Mouse (Mus musculus): ENCODE measurements around the gene Gm5244. TPM values are rescaled to one million over a fixed set of nuclear protein-coding genes. Genes with fewer than 3 reads are reported as not detected.

Gm5244 gene
- not detected in 2 replicates for polyA plus RNA-seq (2015; fragmentation: Nextera tagmentation; extraction: Ambion mirVana)

DNA sequence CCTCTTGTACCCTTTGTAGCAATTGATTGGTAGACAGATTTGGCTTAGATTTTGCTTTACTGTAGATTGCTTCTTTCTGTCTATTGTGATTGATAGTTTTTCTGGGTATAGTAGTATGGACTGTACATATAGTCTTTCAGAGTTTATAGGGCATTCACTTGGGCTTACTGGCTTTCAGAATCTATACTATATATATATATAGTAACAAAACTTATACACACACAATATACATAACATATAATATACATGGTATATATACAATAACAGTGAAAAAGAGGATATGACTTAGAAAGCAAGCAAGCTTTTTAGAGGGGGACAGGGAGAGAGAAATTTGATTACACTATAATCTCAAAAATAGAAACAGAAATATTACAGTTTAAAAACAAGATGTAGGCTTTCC, at the start of gene Gm5244:
Gene Gm5244 (plus strand): TSS at position 301 of the 400 bp plus-strand sequence.
- H3K36me3 ChIP-seq: no peaks in the 10 kb centered on the region
- no peaks in the 10 kb centered on the region for H3K27me3 ChIP-seq
- no peaks in the 10 kb centered on the region for H3K4me1 ChIP-seq (replicated peaks)
- H3K9me3 ChIP-seq: no peaks in the 10 kb centered on the region
- no peak within 1 kb of the TSS for H3K4me2 ChIP-seq
- no peak within 1 kb of the TSS for H3K4me3 ChIP-seq
- no peak within 1 kb of the TSS for H3K9ac ChIP-seq
- no peak for ATAC-seq (ENCODE audit: low FRiP score)
- no peak within 1 kb of the TSS for H3K27ac ChIP-seq

DNA sequence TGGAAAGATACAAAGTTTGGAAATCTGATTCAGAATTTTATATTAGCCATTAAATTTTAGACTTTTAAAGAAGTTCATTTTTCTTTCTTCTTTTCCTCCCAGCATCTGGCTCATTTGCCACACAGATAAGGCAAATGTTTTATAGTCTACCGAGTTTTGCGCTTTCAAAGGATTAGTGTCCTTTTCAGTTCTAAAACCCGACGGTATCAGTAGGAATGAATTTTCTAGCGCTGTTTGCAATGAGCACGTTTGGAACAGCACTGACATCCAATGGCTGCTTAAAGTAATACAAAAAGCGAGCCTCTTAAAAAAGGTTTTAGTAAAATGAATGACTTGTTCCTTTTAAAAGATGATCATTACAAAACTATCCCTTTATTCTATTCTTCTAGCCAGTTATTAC, 49.4 kb upstream of the Gm5244 start:
- H3K4me3 ChIP-seq: peak overlapping the region; percentile 91
- peaks cover 6% of the 10 kb centered on the region for H3K4me1 ChIP-seq (replicated peaks)
- H3K4me2 ChIP-seq: peak overlapping the region; percentile 78
- no peak for ATAC-seq (ENCODE audit: low FRiP score)
- 1% methylated on average over 7 of the region's 7 CpGs for WGBS
- H3K27me3 ChIP-seq: no peaks in the 10 kb centered on the region
- H3K9me3 ChIP-seq: no peaks in the 10 kb centered on the region
- H3K36me3 ChIP-seq: no peaks in the 10 kb centered on the region
- peak overlapping the region; percentile 88; the same call in 1 of the 2 replicates for H3K27ac ChIP-seq
- peak overlapping the region; percentile 72 for H3K9ac ChIP-seq

DNA sequence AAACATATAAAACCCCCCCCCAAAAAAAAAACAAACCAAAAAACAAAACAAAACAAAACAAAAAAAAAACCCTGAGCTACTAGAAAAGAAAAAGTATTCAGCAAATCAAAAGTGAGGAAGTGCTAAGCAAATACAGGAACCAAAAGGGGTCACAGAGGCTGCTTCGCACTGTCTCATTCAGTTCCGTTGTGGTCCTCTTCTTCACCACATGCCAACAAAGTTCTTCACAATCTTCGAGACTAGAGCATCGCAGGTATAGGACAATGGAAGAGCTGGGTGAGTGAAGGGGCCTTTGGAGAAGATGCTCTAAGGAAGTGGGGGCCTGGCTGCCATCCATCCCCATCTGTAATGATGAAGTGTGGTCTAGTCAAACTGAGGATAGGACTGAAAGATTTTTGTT, 48.1 kb upstream of the Gm5244 start:
- Histone ChIP-seq H3K36me3 (no peaks in the 10 kb centered on the region), H3K27ac (no peak overlapping the region), H3K4me1 (replicated peaks) (peaks cover 2% of the 10 kb centered on the region; the same call in 1 of the 2 replicates), H3K4me3 (no peak overlapping the region), H3K4me2 (no peak overlapping the region), H3K9ac (no peak overlapping the region), H3K27me3 (no peaks in the 10 kb centered on the region), H3K9me3 (no peaks in the 10 kb centered on the region)
- 87% methylated on average over 4 of the region's 4 CpGs for WGBS
- no peak for ATAC-seq (ENCODE audit: low FRiP score)

DNA sequence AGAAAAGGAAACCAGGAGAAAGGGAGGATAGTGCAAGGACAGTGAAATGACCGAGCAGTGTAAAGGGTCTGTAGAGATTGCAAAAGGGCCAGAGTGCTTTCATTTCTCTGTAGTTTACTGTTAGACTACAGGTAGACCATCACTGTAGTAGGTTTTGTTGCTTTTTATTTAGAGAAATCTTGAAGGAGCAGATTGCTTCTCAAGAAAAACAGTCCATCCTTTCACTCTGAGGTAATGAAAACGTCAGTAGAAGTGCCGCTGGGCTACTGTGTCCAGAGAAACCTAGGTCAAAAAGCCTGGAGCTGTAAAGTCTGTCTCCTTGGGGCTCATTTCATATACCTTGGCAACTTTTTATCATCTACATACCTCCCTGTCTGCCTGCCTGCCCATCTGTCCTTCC, 47.4 kb upstream of the Gm5244 start:
- no peak overlapping the region for H3K4me2 ChIP-seq
- 91% methylated on average over 3 of the region's 3 CpGs for WGBS
- no peak for ATAC-seq (ENCODE audit: low FRiP score)
- no peaks in the 10 kb centered on the region for H3K9me3 ChIP-seq
- no peaks in the 10 kb centered on the region for H3K36me3 ChIP-seq
- no peak overlapping the region for H3K4me3 ChIP-seq
- no peaks in the 10 kb centered on the region for H3K27me3 ChIP-seq
- no peak overlapping the region for H3K9ac ChIP-seq
- H3K4me1 ChIP-seq (replicated peaks): no peaks in the 10 kb centered on the region
- H3K27ac ChIP-seq: no peak overlapping the region

DNA sequence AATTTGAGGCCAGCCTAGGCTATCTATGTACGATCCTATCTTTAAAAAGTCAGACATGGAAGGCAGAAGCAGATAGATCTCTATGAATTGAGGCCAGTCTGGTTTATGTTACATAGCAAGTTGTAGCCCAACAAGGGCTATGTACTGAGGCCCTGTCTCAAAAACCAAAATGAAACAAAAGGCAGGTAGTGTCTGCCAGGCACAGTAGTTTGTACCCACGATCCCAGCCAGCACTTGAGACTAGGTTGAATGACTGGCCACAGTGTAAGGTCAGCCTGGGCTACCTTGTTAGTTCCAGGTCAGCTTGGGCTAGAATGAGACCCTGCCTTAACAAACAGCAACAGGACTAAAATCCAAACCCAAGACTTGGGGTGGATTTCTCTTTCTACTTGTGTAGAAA, 45.9 kb upstream of the Gm5244 start:
- Histone ChIP-seq H3K27me3 (no peaks in the 10 kb centered on the region), H3K27ac (no peak overlapping the region), H3K4me1 (replicated peaks) (no peaks in the 10 kb centered on the region), H3K9ac (no peak overlapping the region), H3K9me3 (no peaks in the 10 kb centered on the region), H3K4me2 (no peak overlapping the region), H3K4me3 (no peak overlapping the region), H3K36me3 (no peaks in the 10 kb centered on the region)
- WGBS: 74% methylated on average over 2 of the region's 2 CpGs
- ATAC-seq (ENCODE audit: low FRiP score): no peak

DNA sequence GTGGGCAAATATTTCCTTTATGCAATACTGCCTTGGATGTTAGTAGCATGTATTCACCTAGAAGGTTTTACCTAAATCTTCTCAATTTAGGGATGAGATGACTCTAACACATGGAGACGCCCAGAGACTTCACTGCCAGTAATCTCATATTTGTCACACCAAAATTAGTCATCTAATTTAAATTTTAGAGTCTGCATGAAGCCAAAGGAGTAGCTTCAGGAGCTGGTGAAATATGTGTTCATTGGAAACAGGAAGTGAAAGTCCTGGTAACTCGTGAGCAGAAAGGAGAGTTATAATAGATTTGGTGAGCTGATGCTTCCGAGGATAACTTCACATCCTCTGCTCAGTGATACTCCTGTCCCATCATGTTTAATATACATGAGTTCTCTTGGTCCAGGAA, 45.4 kb upstream of the Gm5244 start:
- WGBS: 86% methylated on average over 3 of the region's 3 CpGs
- Histone ChIP-seq H3K4me3 (no peak overlapping the region), H3K9ac (no peak overlapping the region), H3K36me3 (no peaks in the 10 kb centered on the region), H3K27ac (no peak overlapping the region), H3K4me2 (no peak overlapping the region), H3K4me1 (replicated peaks) (no peaks in the 10 kb centered on the region), H3K9me3 (no peaks in the 10 kb centered on the region), H3K27me3 (no peaks in the 10 kb centered on the region)
- ATAC-seq (ENCODE audit: low FRiP score): no peak

DNA sequence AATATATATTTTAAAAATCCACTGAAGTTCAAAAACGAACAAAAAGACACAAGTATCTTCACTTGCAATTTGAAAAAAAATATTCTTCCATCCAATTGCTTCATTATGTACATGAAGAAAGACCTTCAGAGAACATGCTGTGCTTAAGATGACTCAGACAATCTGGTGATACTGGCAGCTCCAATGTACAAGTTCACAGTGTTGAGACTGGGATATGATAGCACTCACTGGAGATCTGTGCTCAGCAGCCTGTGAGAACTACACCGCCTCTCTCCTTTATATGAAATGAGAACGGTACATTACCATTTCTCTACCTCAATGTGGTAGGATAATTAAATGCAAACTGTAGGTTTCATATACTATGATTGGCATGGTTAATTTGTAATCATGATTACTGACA, 43.7 kb upstream of the Gm5244 start:
- Histone ChIP-seq H3K27ac (no peak overlapping the region), H3K4me2 (no peak overlapping the region), H3K4me1 (replicated peaks) (no peaks in the 10 kb centered on the region), H3K4me3 (no peak overlapping the region), H3K9me3 (no peaks in the 10 kb centered on the region), H3K27me3 (no peaks in the 10 kb centered on the region), H3K36me3 (no peaks in the 10 kb centered on the region), H3K9ac (no peak overlapping the region)
- WGBS: 81% methylated on average over 3 of the region's 3 CpGs
- no peak for ATAC-seq (ENCODE audit: low FRiP score)

DNA sequence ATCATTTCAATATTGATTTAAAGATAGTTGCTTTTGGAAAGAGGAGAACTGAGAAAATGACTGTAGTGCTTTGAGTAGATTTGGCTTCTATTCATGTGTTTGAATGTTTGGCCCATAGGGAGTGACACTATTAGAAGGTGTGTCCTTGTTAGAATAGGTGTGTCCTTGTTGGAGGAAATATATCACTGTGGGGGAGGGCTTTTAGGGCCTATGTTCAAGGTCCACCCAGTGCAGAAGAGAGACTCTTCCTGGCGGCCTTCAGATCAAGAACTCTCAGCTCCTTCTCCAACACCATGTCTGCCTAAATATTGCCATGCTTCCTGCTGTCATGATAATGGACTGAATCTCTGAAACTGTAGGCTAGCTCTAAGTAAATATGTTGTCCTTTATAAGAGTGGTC, 42.2 kb upstream of the Gm5244 start:
- no peak overlapping the region for H3K27ac ChIP-seq
- no peak overlapping the region for H3K9ac ChIP-seq
- H3K36me3 ChIP-seq: no peaks in the 10 kb centered on the region
- ATAC-seq (ENCODE audit: low FRiP score): no peak
- no peaks in the 10 kb centered on the region for H3K9me3 ChIP-seq
- H3K4me1 ChIP-seq (replicated peaks): no peaks in the 10 kb centered on the region
- 83% methylated on average over 1 of the region's 1 CpGs for WGBS
- no peaks in the 10 kb centered on the region for H3K27me3 ChIP-seq
- no peak overlapping the region for H3K4me3 ChIP-seq
- H3K4me2 ChIP-seq: no peak overlapping the region

DNA sequence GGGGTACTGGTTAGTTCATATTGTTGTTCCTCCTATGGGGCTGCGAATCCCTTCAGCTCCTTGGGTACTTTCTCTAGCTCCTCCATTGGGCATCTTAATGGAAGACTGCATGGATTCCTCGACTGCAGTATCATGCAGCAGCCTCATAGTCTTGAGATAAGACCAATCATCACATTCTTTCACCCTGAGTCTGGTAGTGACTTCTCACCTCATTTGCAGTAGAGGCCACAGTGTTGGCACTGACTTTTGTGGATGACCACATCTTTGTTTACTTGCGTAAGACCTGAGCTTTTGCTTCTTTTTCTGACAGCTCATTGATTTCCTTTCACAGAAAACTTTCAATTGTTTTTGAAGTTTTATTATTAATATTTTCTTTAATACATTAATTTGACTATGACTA, 40.8 kb upstream of the Gm5244 start:
- H3K27me3 ChIP-seq: no peaks in the 10 kb centered on the region
- 88% methylated on average over 3 of the region's 3 CpGs for WGBS

DNA sequence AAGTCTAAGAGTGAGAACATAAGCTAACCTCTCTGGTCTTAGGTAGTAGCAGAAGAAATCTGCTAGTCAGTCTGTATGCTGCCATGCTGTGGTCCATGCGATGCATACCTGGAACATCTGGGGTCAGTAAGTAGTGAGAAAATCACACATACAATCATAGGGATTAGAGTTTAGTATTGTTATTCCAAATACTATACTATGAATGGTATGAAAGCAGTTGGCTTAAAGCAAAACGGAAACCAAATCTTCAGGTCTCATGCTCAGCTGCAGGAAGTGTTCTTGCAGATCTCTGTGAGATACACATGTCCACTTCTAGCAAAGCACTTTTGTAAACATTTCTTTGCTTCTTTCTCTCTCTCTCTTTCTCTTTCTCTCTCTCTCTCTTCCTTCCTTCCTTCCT, 40.3 kb upstream of the Gm5244 start:
- Histone ChIP-seq H3K9ac (no peak overlapping the region), H3K4me1 (replicated peaks) (no peaks in the 10 kb centered on the region), H3K9me3 (no peaks in the 10 kb centered on the region), H3K27ac (no peak overlapping the region), H3K36me3 (no peaks in the 10 kb centered on the region), H3K27me3 (no peaks in the 10 kb centered on the region), H3K4me3 (no peak overlapping the region), H3K4me2 (no peak overlapping the region)
- ATAC-seq (ENCODE audit: low FRiP score): no peak
- WGBS: 84% methylated on average over 2 of the region's 2 CpGs

More for the DNA sequence above, 40.8 kb upstream of the Gm5244 start:
- no peak overlapping the region for H3K9ac ChIP-seq
- H3K9me3 ChIP-seq: no peaks in the 10 kb centered on the region
- no peak overlapping the region for H3K4me3 ChIP-seq
- H3K36me3 ChIP-seq: no peaks in the 10 kb centered on the region
- H3K4me2 ChIP-seq: no peak overlapping the region
- no peak overlapping the region for H3K27ac ChIP-seq
- no peak for ATAC-seq (ENCODE audit: low FRiP score)
- H3K4me1 ChIP-seq (replicated peaks): no peaks in the 10 kb centered on the region

DNA sequence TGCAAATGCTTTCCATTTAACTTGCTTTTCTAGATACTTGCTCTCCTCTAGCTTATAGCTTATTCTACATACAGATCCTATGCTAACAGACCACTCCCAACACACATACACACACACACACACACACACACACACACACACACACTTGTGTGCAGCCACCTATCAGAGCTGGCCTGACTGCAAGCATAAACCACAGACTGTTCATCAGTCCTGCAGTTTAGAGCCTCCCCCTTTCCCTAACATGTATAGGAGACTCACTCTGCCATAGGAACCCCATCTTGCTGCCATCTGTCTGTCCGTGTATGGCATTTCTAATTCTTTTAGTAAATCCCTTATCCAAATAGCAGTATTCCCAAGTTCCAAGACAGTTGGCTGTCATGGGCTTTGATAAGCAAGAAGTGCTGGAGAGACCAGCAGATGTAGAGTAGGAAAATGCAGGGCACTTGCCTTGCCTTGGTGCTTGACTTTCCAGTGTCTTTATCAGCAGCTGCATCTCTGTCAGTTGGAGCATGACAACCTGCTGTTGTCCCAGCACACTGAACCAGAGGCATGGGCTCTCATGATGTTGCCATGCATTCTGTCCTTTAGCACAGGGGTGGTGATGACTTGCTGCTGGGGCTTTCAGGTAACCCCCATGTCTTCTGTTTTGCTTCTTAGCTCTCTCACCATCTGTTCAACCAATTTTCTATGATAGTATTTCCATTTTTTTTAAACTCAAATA, 33.7 kb upstream of the Gm5244 start:
- Histone ChIP-seq H3K27ac (no peak overlapping the region), H3K4me1 (replicated peaks) (no peaks in the 10 kb centered on the region), H3K4me2 (no peak overlapping the region), H3K4me3 (no peak overlapping the region), H3K36me3 (no peaks in the 10 kb centered on the region), H3K9me3 (no peaks in the 10 kb centered on the region), H3K27me3 (no peaks in the 10 kb centered on the region), H3K9ac (no peak overlapping the region)
- WGBS: 82% methylated on average over 1 of the region's 1 CpGs
- ATAC-seq (ENCODE audit: low FRiP score): no peak

DNA sequence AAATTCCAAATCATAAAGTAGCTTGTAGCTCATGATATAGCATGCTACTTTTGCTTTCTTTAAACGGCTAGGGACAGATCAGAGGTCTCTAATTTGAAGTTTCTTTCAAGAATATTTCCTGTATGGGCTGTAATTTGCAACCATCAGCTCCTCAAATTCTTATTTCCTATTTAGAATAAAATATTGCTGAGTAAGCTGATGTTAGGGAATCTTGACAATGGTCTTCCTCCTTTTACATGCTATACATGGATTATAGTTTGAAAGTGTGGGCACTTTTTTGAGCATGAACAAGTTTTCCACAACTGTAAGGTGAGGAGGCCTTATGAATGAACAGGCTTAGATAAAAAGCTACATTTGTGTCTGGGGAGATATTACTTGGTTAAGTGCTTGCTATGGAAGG, 32.6 kb upstream of the Gm5244 start:
- H3K4me1 ChIP-seq (replicated peaks): no peaks in the 10 kb centered on the region
- 81% methylated on average over 1 of the region's 1 CpGs for WGBS
- ATAC-seq (ENCODE audit: low FRiP score): no peak
- H3K36me3 ChIP-seq: no peaks in the 10 kb centered on the region
- no peaks in the 10 kb centered on the region for H3K9me3 ChIP-seq
- no peak overlapping the region for H3K27ac ChIP-seq
- H3K9ac ChIP-seq: no peak overlapping the region
- no peak overlapping the region for H3K4me3 ChIP-seq
- no peaks in the 10 kb centered on the region for H3K27me3 ChIP-seq
- H3K4me2 ChIP-seq: no peak overlapping the region

DNA sequence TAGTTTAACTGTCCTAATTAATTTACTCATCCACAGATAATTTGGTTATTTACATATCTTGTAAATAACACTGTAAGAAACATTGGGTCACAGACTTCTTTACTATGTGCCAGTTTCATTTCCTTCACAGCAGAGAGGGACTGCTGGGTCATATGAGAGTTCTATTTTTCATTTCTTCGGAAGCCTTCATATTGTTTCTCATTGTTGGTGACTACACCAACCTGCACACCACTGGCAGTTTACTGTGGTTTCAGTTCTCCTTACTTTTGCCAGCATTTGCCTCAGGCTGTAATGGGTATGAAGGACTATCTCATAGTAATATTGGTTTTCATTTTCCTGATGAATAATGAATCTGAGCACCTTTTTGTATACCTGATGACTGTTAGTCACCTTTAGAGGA, 28.0 kb upstream of the Gm5244 start:
- WGBS: 95% methylated on average over 1 of the region's 1 CpGs
- Histone ChIP-seq H3K27ac (no peak overlapping the region), H3K9me3 (no peaks in the 10 kb centered on the region)

More for the DNA sequence above, 28.0 kb upstream of the Gm5244 start:
- Histone ChIP-seq H3K4me2 (no peak overlapping the region), H3K27me3 (no peaks in the 10 kb centered on the region), H3K9ac (no peak overlapping the region), H3K36me3 (no peaks in the 10 kb centered on the region), H3K4me1 (replicated peaks) (no peaks in the 10 kb centered on the region), H3K4me3 (no peak overlapping the region)
- ATAC-seq (ENCODE audit: low FRiP score): no peak
